Mouse (Mus musculus) granulocyte monocyte progenitor cell, adult 5-6 weeks (primary cell): ENCODE measurements around the gene E130208F15Rik. TPM values are rescaled to one million over a fixed set of nuclear protein-coding genes. Genes with fewer than 3 reads are reported as not detected.
A peak's percentile ranks its signal among the peaks of the same experiment; 100 is the strongest.

Experiments used
- ATAC-seq: replicated peaks from 2 replicates; pipeline ENCODE4 v1.8.0; 2016; ENCODE audit warnings: mild to moderate bottlenecking, moderate TSS enrichment, inconsistent platforms; ENCODE audit not compliant: poor library complexity, severe bottlenecking
- total RNA-seq, 2 experiments: library from RNA; stranded (forward) in 1 of 2; stranded (reverse) in 1 of 2; fragments of 200-712, 200-1000 nt in 1 of 2; fragments of >200 nt in 1 of 2; fragmentation: Nextera tagmentation in 1 of 2; gene quantifications; 2 replicates each; pipeline ENCODE4 v1.2.3; 2014 to 2017

The E130208F15Rik gene
- total RNA-seq (2014; fragmentation: Nextera tagmentation) (0.60 TPM in 1 of 2 replicates, not detected in the other), total RNA-seq (2017) (1.6 and 2.5 TPM in 2 replicates)

- ATAC-seq, result peak; percentile 42
These were observed at the start of gene E130208F15Rik for GRCm38 (mm10) chr7:30321539-30322284. TSS of gene E130208F15Rik (plus strand) at chr7:30321740.

GRCm38 (mm10) chr7:30274383-30274782 lies 47.2 kb upstream of the E130208F15Rik start:
- no peak for ATAC-seq

GRCm38 (mm10) chr7:30278911-30279310 lies 42.6 kb upstream of the E130208F15Rik start:
- ATAC-seq, result no peak

- no peak for ATAC-seq
These were observed 42.0 kb upstream of the E130208F15Rik start for GRCm38 (mm10) chr7:30279536-30279935.

- ATAC-seq, result peak; percentile 91
These were observed 41.4 kb upstream of the E130208F15Rik start, which contains the start of the genes Thap8 and Wdr62 for GRCm38 (mm10) chr7:30279951-30280669. TSS of gene Thap8 (plus strand) at chr7:30280094. TSS of gene Wdr62 (minus strand) at chr7:30280419.

- ATAC-seq, result peak; percentile 43
These were observed 40.8 kb upstream of the E130208F15Rik start for GRCm38 (mm10) chr7:30280670-30281138.

GRCm38 (mm10) chr7:30281522-30281921 lies 40.0 kb upstream of the E130208F15Rik start:
- ATAC-seq, result no peak

- ATAC-seq, result no peak
These were observed 38.8 kb upstream of the E130208F15Rik start for GRCm38 (mm10) chr7:30282740-30283139.

- ATAC-seq, result no peak; the same call in 1 of the 2 replicates
These were observed 34.7 kb upstream of the E130208F15Rik start for GRCm38 (mm10) chr7:30286701-30287410.

- no peak for ATAC-seq
These were observed 33.5 kb upstream of the E130208F15Rik start for GRCm38 (mm10) chr7:30288046-30288445.

- no peak for ATAC-seq
These were observed 32.3 kb upstream of the E130208F15Rik start for GRCm38 (mm10) chr7:30289071-30289713.

GRCm38 (mm10) chr7:30289714-30290399 lies 31.7 kb upstream of the E130208F15Rik start:
- no peak for ATAC-seq

- no peak for ATAC-seq
These were observed 30.1 kb upstream of the E130208F15Rik start, which contains the start of gene Clip3 for GRCm38 (mm10) chr7:30291215-30292131. TSS of gene Clip3 (plus strand) at chr7:30291728.

- ATAC-seq, result no peak
These were observed 27.7 kb upstream of the E130208F15Rik start for GRCm38 (mm10) chr7:30293795-30294194.

- ATAC-seq, result no peak
These were observed 27.2 kb upstream of the E130208F15Rik start for GRCm38 (mm10) chr7:30294296-30294695.

GRCm38 (mm10) chr7:30295103-30295502 lies 26.4 kb upstream of the E130208F15Rik start:
- no peak for ATAC-seq

GRCm38 (mm10) chr7:30296816-30297215 lies 24.7 kb upstream of the E130208F15Rik start:
- no peak for ATAC-seq

- no peak for ATAC-seq
These were observed 24.3 kb upstream of the E130208F15Rik start for GRCm38 (mm10) chr7:30297266-30297665.
